Comparison of ENCODE assay signal across 22 mouse cellular contexts in the genomic region with DNA sequence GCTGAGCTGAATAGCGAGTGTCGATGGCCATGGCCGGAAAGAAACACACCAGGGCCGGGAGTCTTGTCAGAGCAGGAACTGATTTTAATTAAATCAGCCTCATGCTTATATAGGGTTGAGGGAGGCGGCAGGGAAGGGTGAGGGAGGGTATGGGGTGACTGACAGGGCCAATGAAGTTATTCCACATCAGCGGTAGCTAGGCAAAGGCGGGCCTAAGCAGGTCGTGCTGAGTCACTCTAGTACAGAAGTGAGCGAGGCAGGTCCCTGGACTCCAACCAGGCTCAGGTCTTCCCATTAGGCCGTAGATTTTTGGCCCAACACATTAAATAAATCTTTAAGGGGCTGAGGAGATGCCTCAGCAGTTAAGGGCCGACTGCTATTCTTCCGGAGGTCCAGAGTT.
DNase-seq lines count a peak whose midpoint lies in the region; ATAC-seq lines count a peak whose summit lies in the region.
"Had no signal": no experiment of that assay in that cellular context is flagged by ENCODE, and none has a peak within 500 bp of the region (broad histone marks: within the 10 kb centered on the region; RNA-seq: fewer than 3 reads in every experiment).

No protein-coding gene starts in this region.

- H3K36me3 ChIP-seq in embryonic facial prominence, embryonic 12.5 days: no peaks in the 10 kb centered on the region
- no peaks in the 10 kb centered on the region for H3K36me3 ChIP-seq in embryonic facial prominence, embryonic 10.5 days (replicated peaks)
- H3K36me3 ChIP-seq in kidney, embryonic 16.5 days (ENCODE audit: insufficient read depth, low read length): no peaks in the 10 kb centered on the region
- H3K36me3 ChIP-seq in midbrain, embryonic 14.5 days (ENCODE audit: control insufficient read depth, insufficient read depth, low read length): no peaks in the 10 kb centered on the region
- H3K36me3 ChIP-seq in midbrain, embryonic 16.5 days (ENCODE audit: control insufficient read depth, insufficient read depth, low read length): no peaks in the 10 kb centered on the region
- H3K36me3 ChIP-seq: G1E; hindbrain, embryonic 10.5 days; intestine, embryonic 15.5 days; limb, embryonic 10.5 days; liver, embryonic 15.5 days had no signal

- H3K27ac ChIP-seq in embryonic facial prominence, embryonic 12.5 days: peak overlapping the region; percentile 2; the same call in 1 of the 2 replicates
- no peak overlapping the region for H3K27ac ChIP-seq in embryonic facial prominence, embryonic 10.5 days (replicated peaks)
- no peak overlapping the region for H3K27ac ChIP-seq in kidney, embryonic 16.5 days (ENCODE audit: low read length)
- peak overlapping the region; percentile 82; the same call in 1 of the 2 replicates for H3K27ac ChIP-seq in midbrain, embryonic 14.5 days (replicated peaks; ENCODE audit: low read depth, low read length)
- no peak overlapping the region for H3K27ac ChIP-seq in midbrain, embryonic 16.5 days (ENCODE audit: low read length)
- H3K27ac ChIP-seq: limb, embryonic 10.5 days; liver, embryonic 15.5 days; macrophage had no signal

- ATAC-seq in embryonic facial prominence, embryonic 12.5 days (ENCODE audit: insufficient number of reproducible peaks, insufficient read depth, low FRiP score, low TSS enrichment): no peak
- 0 out of 2 replicates have a peak, but pooled peaks have one; percentile 12 for ATAC-seq in kidney, embryonic 16.5 days (ENCODE audit: low FRiP score, low TSS enrichment)
- no peak for ATAC-seq in midbrain, embryonic 14.5 days (ENCODE audit: low FRiP score, low TSS enrichment)
- ATAC-seq in midbrain, embryonic 16.5 days: no peak
- ATAC-seq: lung, postnatal 0 days had no signal

- H3K9me3 ChIP-seq in embryonic facial prominence, embryonic 12.5 days: 0 out of 2 replicates have a peak, but pooled peaks cover 3% of the 10 kb centered on the region
- H3K9me3 ChIP-seq in embryonic facial prominence, embryonic 10.5 days: no peaks in the 10 kb centered on the region
- peaks cover under 1% of the 10 kb centered on the region; the same call in 1 of the 2 replicates for H3K9me3 ChIP-seq in kidney, embryonic 16.5 days (ENCODE audit: low read length)
- no peaks in the 10 kb centered on the region for H3K9me3 ChIP-seq in midbrain, embryonic 14.5 days (ENCODE audit: control insufficient read depth, low read length)
- H3K9me3 ChIP-seq in midbrain, embryonic 16.5 days (replicated peaks; ENCODE audit: control insufficient read depth, low read length, poor library complexity, severe bottlenecking): no peaks in the 10 kb centered on the region
- H3K9me3 ChIP-seq: hindbrain, embryonic 10.5 days; intestine, embryonic 15.5 days; limb, embryonic 10.5 days; liver, embryonic 15.5 days had no signal

- WGBS in embryonic facial prominence, embryonic 12.5 days: 88% methylated on average over 12 of the region's 12 CpGs
- WGBS in embryonic facial prominence, embryonic 10.5 days: 89% methylated on average over 12 of the region's 12 CpGs
- 88% methylated on average over 12 of the region's 12 CpGs for WGBS in kidney, embryonic 16.5 days
- 93% methylated on average over 12 of the region's 12 CpGs for WGBS in midbrain, embryonic 14.5 days
- WGBS in midbrain, embryonic 16.5 days: 93% methylated on average over 12 of the region's 12 CpGs

- no peak overlapping the region for H3K4me3 ChIP-seq in embryonic facial prominence, embryonic 12.5 days
- H3K4me3 ChIP-seq in embryonic facial prominence, embryonic 10.5 days: no peak overlapping the region
- H3K4me3 ChIP-seq in kidney, embryonic 16.5 days (ENCODE audit: low read length): no peak overlapping the region
- H3K4me3 ChIP-seq in midbrain, embryonic 14.5 days (replicated peaks; ENCODE audit: low read depth, low read length): no peak overlapping the region
- H3K4me3 ChIP-seq in midbrain, embryonic 16.5 days (ENCODE audit: low read depth, low read length): no peak overlapping the region
- H3K4me3 ChIP-seq: hindbrain, embryonic 10.5 days; intestine, embryonic 15.5 days; limb, embryonic 10.5 days; liver, embryonic 15.5 days had no signal

- DNase-seq in embryonic facial prominence, embryonic 10.5 days (ENCODE audit: low spot score): no peak
- no peak for DNase-seq in kidney, adult 11 months
- no peak for DNase-seq in midbrain, embryonic 14.5 days
- DNase-seq in left cerebral cortex, adult 9 months (ENCODE audit: low spot score in 2 of 2): no peak
- no peak for DNase-seq in embryo, embryonic 9.5 days (ENCODE audit: extremely low spot score)
- DNase-seq: adrenal gland, postnatal 14 days; cerebellum, adult 8-10 months; heart, adult 11 months; heart, postnatal 10 days; liver had no signal

- H3K4me1 ChIP-seq in embryonic facial prominence, embryonic 12.5 days: no peaks in the 10 kb centered on the region
- peaks cover 9% of the 10 kb centered on the region for H3K4me1 ChIP-seq in embryonic facial prominence, embryonic 10.5 days
- no peaks in the 10 kb centered on the region for H3K4me1 ChIP-seq in kidney, embryonic 16.5 days (ENCODE audit: insufficient read depth, low read length)
- H3K4me1 ChIP-seq in midbrain, embryonic 14.5 days (ENCODE audit: control insufficient read depth, insufficient read depth, low read length): peaks cover 10% of the 10 kb centered on the region
- H3K4me1 ChIP-seq in midbrain, embryonic 16.5 days (ENCODE audit: control insufficient read depth, insufficient read depth, low read length): peaks cover 9% of the 10 kb centered on the region; the same call in 1 of the 2 replicates
- H3K4me1 ChIP-seq: liver, embryonic 15.5 days had no signal

- H3K27me3 ChIP-seq in embryonic facial prominence, embryonic 12.5 days: no peaks in the 10 kb centered on the region
- H3K27me3 ChIP-seq in embryonic facial prominence, embryonic 10.5 days (replicated peaks; ENCODE audit: low read depth, poor library complexity, severe bottlenecking): no peaks in the 10 kb centered on the region
- no peaks in the 10 kb centered on the region for H3K27me3 ChIP-seq in kidney, embryonic 16.5 days (ENCODE audit: insufficient read depth, low read length)
- no peaks in the 10 kb centered on the region for H3K27me3 ChIP-seq in midbrain, embryonic 14.5 days (ENCODE audit: control insufficient read depth, insufficient read depth, low read length)
- no peaks in the 10 kb centered on the region for H3K27me3 ChIP-seq in midbrain, embryonic 16.5 days (ENCODE audit: control insufficient read depth, insufficient read depth, low read depth, low read length)
- H3K27me3 ChIP-seq: intestine, embryonic 15.5 days; liver, embryonic 15.5 days had no signal

- H3K4me2 ChIP-seq in embryonic facial prominence, embryonic 12.5 days (replicated peaks): no peak overlapping the region
- H3K4me2 ChIP-seq in kidney, embryonic 16.5 days (replicated peaks; ENCODE audit: low read depth, low read length): no peak overlapping the region
- no peak overlapping the region for H3K4me2 ChIP-seq in midbrain, embryonic 14.5 days (ENCODE audit: low read length)
- H3K4me2 ChIP-seq in midbrain, embryonic 16.5 days (ENCODE audit: low read length): no peak overlapping the region
- H3K4me2 ChIP-seq: heart, embryonic 11.5 days; intestine, embryonic 15.5 days; liver, embryonic 15.5 days had no signal

- no peak overlapping the region for H3K9ac ChIP-seq in embryonic facial prominence, embryonic 12.5 days
- no peak overlapping the region for H3K9ac ChIP-seq in kidney, embryonic 16.5 days (replicated peaks; ENCODE audit: low read length)
- no peak overlapping the region for H3K9ac ChIP-seq in midbrain, embryonic 14.5 days (replicated peaks; ENCODE audit: low read length)
- no peak overlapping the region for H3K9ac ChIP-seq in midbrain, embryonic 16.5 days (ENCODE audit: low read depth, low read length)
- H3K9ac ChIP-seq: forebrain, postnatal 0 days; intestine, embryonic 15.5 days; liver, embryonic 15.5 days had no signal

Comparison
In these comparisons a context has a peak if more than half of its experiments do, and no peak if none do; other contexts are left out.
1. H3K27ac ChIP-seq: peak in embryonic facial prominence, embryonic 12.5 days (single experiment) and midbrain, embryonic 14.5 days (single experiment); none in embryonic facial prominence, embryonic 10.5 days (single experiment), kidney, embryonic 16.5 days (single experiment) and midbrain, embryonic 16.5 days (single experiment).